Mouse (Mus musculus) granulocyte monocyte progenitor cell, adult 5-6 weeks (primary cell): Measurements from ENCODE around the gene Ccdc124. TPM values are rescaled to one million over a fixed set of nuclear protein-coding genes. Genes with fewer than 3 reads are reported as not detected.

Experiments used
- ATAC-seq: replicated peaks from 2 replicates; pipeline ENCODE4 v1.8.0; 2016; ENCODE audit warnings: mild to moderate bottlenecking, moderate TSS enrichment, inconsistent platforms; ENCODE audit not compliant: poor library complexity, severe bottlenecking
- total RNA-seq, 2 experiments: library from RNA; stranded (forward) in 1 of 2; stranded (reverse) in 1 of 2; fragments of 200-712, 200-1000 nt in 1 of 2; fragments of >200 nt in 1 of 2; fragmentation: Nextera tagmentation in 1 of 2; gene quantifications; 2 replicates each; pipeline ENCODE4 v1.2.3; 2014 to 2017

The Ccdc124 gene
- total RNA-seq, 2 experiments from 2014 or later: 19.4 to 38.9 TPM

DNA sequence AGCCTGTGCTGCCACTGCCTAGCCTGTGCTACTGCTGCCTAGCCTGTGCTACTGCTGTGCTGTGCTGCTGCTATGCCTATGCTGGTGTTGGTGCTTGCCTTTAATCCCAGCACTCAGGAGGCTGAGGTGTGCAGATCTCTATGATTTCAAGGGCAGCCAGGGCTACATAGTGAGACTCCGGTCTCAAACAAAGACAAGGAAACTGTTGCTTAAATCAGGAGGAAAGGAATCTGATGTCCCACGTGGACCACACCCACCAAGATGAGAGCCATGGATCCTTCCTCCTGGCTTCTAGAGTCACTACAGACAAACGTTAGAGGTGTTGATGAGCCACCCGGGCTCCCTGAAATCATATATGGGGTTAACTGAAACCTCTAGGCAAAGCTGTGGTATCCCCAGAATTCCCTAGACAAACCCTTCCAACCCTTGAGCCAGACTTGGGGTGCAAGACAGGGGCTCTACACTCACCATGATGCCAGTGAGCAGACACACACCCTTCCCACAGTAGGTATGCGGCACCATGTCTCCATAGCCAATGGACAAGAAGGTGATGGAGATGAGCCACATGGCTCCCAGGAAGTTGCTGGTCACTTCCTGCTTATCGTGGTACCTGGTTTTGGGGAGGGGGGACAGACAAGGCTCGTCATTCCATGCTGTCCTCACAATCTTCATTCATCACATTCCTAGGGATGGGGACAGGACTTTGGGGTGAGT is 23.4 kb downstream of the Ccdc124 start:
- ATAC-seq: no peak

GRCm38 (mm10) chr8:70849333-70849990 is 24.3 kb downstream of the Ccdc124 start:
- no peak for ATAC-seq

DNA sequence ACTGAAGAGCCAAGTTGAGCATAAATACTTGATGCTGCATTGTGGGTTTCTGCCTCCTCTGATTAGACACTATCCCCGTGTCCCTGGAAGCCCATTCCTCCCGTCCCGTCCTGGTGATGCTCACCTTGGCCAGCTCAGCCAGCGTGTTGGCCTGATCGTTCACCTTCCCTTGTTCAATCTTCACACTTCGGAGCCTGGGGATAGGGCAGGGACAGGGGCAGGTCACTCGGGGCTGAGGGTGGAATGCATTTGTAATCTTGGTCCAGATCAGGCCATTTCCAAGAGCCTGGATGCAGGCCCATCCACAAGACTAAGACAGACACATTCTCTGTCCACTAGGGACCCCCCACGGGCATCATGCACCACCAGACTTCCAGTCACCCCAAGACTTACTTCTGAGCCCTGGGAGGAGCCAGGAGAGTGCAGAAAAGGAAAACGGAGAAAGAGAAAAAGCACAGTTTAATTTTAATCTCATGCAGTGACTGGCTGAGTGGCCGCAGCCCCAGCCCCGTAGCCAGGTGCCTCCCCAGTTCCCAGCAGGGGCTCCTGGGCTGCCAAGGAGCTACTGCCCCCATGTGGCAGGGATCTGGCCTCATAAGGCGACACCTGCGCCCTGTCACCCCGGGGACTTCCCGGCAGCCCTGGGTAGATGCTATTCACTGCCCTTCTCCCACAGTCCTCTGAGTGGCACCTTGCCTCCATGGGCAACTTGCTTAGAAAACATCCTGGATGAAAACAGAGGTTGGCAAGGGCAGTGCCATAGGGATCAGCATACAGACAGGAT is 27.2 kb downstream of the Ccdc124 start:
- ATAC-seq: no peak; the same call in 1 of the 2 replicates

- no peak for ATAC-seq
These were observed 28.6 kb downstream of the Ccdc124 start for GRCm38 (mm10) chr8:70845108-70845507.

GRCm38 (mm10) chr8:70844523-70844922 is 29.2 kb downstream of the Ccdc124 start:
- ATAC-seq: peak; percentile 37

GRCm38 (mm10) chr8:70843941-70844340 is 29.8 kb downstream of the Ccdc124 start:
- ATAC-seq: no peak

DNA sequence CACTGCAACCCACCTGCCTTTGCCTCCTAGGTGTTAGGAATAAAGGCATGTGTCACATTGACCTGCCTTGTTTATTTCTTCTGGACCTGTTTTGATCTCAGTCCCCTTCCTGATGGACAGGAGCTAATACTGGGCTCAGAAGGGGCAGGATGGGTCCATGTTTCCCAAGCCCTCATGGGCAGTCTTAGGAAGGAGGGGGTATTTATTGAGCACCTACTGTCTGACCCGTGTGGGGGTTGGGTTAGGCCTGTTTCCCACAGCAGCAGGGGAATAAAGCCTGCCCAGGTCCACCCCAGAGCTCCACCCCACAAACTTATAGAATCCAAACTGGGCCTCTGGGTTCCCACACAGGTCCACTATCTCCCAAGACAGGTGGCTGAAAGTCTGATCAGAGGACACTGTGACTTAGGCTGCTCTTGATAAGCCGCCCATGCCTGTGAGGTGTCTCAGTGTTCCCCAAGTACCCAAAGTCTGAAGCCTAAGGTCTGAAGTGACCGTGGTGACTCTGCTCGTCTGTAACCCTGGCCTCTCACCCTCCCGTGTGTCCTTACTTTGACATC is 30.4 kb downstream of the Ccdc124 start:
- no peak for ATAC-seq

GRCm38 (mm10) chr8:70842484-70842883 is 31.3 kb downstream of the Ccdc124 start:
- no peak for ATAC-seq

GRCm38 (mm10) chr8:70841147-70842072 is 32.3 kb downstream of the Ccdc124 start:
- peak; percentile 28 for ATAC-seq

- ATAC-seq: no peak
These were observed 33.1 kb downstream of the Ccdc124 start for GRCm38 (mm10) chr8:70840590-70840989.

- ATAC-seq: peak; percentile 81
These were observed 34.1 kb downstream of the Ccdc124 start, which contains the start of gene Arrdc2 for GRCm38 (mm10) chr8:70839408-70840351. Arrdc2 (minus strand) TSS chr8:70839720.

- ATAC-seq: peak; percentile 12
These were observed 34.9 kb downstream of the Ccdc124 start for GRCm38 (mm10) chr8:70838654-70839407.

- ATAC-seq: no peak
These were observed 37.1 kb downstream of the Ccdc124 start for GRCm38 (mm10) chr8:70836666-70837065.

GRCm38 (mm10) chr8:70834071-70834470 is 39.7 kb downstream of the Ccdc124 start:
- ATAC-seq: no peak

DNA sequence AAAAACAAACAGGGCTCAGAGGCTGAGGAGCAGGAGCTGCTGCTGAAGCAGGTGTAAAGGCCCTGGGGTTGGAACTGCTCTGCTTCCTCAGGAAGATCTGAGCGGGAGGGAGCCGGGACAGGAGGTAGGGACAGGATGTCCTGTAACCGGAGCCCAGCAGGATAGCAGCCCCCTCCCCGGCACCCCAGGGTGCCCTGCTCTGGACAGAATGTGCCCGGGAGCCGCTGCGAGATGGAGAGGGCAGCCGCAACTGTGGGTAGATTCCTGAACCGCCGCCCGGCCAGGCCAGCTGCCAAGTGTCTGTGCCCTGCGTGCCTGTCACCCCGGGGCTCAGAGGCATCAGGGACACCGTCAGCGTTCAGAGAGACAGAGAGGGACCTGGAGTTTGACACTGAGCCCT is 40.2 kb downstream of the Ccdc124 start:
- ATAC-seq: no peak

GRCm38 (mm10) chr8:70833018-70833482 is 40.7 kb downstream of the Ccdc124 start:
- peak; percentile 85 for ATAC-seq

GRCm38 (mm10) chr8:70832371-70832770 is 41.4 kb downstream of the Ccdc124 start:
- no peak for ATAC-seq

- no peak for ATAC-seq
These were observed 42.2 kb downstream of the Ccdc124 start for GRCm38 (mm10) chr8:70831517-70831916.
